Mouse (Mus musculus) kidney, embryonic 15.5 days (tissue): ENCODE data around the gene Gpr107. TPM values are rescaled to one million over a fixed set of nuclear protein-coding genes. Genes with fewer than 3 reads are reported as not detected.

ENCODE experiments used
- ATAC-seq: fragments of 200-750 bp; cut with Nextera tagmentation; replicated peaks from 2 replicates; pipeline ENCODE4 v1.8.0; 2017; ENCODE audit warnings: moderate TSS enrichment; ENCODE audit not compliant: low FRiP score
- H3K27ac ChIP-seq: fragments of 300-500 bp; sonication (generic); 2 replicates; pipeline ENCODE4 v1.5.1; 2015; ENCODE audit warnings: mild to moderate bottlenecking, inconsistent platforms
- H3K27me3 ChIP-seq: fragments of 300-500 bp; sonication (generic); 2 replicates; pipeline ENCODE4 v1.6.1; 2015; ENCODE audit warnings: inconsistent platforms
- H3K36me3 ChIP-seq: fragments of 300-500 bp; sonication (generic); 2 replicates; pipeline ENCODE4 v1.6.1; 2015; ENCODE audit warnings: inconsistent platforms
- H3K4me1 ChIP-seq: fragments of 300-500 bp; sonication (generic); 2 replicates; pipeline ENCODE4 v1.6.1; 2015; ENCODE audit warnings: inconsistent platforms
- H3K4me2 ChIP-seq: fragments of 300-500 bp; sonication (generic); 2 replicates; pipeline ENCODE4 v1.6.1; 2015; ENCODE audit warnings: moderate library complexity, mild to moderate bottlenecking, inconsistent platforms
- H3K4me3 ChIP-seq: fragments of 300-500 bp; sonication (generic); replicated peaks from 2 replicates; pipeline ENCODE4 v1.5.1; 2015; ENCODE audit warnings: mild to moderate bottlenecking, inconsistent platforms
- H3K9ac ChIP-seq: fragments of 300-500 bp; sonication (generic); 2 replicates; pipeline ENCODE4 v1.6.1; 2015; ENCODE audit warnings: mild to moderate bottlenecking, inconsistent platforms
- H3K9me3 ChIP-seq: fragments of 300-500 bp; sonication (generic); replicated peaks from 2 replicates; pipeline ENCODE4 v1.6.1; 2016; ENCODE audit warnings: inconsistent platforms
- WGBS: fragments of 180-500 bp; shearing (Covaris S2); methylation state at CpG from one replicate; pipeline ENCODE4 v1.1.7; 2015; ENCODE audit warnings: mixed read lengths; 5-methylcytosine and 5-hydroxymethylcytosine counted together
- polyA plus RNA-seq: library from polyadenylated mRNA; unstranded; fragments of >200 nt; fragmentation: Nextera tagmentation; extraction: Ambion mirVana; gene quantifications from 2 replicates; pipeline ENCODE4 v1.2.1, GENCODE M21; 2015

Gpr107 gene
- polyA plus RNA-seq, 1 experiment from 2014 or later: 37.0 TPM

DNA sequence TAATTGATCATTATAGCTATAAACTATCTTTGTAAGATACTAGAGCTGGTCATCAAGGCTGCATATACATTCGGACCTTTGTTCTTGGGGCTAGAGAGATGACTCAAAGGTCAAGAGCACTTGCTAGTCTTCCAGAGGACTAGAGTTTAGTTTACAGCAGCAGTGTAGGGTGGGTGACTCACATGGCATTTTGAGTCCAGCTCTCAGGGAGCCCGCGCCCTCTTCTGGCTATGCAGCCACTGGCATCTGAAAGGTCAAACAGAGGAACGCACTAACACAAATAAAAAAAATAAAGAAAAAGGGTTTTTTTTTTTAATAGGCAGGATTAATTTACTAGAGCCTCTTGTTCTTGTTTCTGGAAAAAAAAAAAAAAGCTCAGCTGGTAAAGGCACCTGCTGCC is 57.4 kb downstream of the Gpr107 start:
- H3K27me3 ChIP-seq: no peaks in the 10 kb centered on the region
- no peaks in the 10 kb centered on the region for H3K9me3 ChIP-seq
- H3K4me2 ChIP-seq: no peak overlapping the region
- 87% methylated on average over 4 of the region's 4 CpGs for WGBS
- peaks cover 64% of the 10 kb centered on the region for H3K36me3 ChIP-seq
- no peak overlapping the region for H3K27ac ChIP-seq
- H3K4me1 ChIP-seq: 0 out of 2 replicates have a peak, but pooled peaks cover 6% of the 10 kb centered on the region
- no peak overlapping the region for H3K4me3 ChIP-seq
- no peak for ATAC-seq
- no peak overlapping the region for H3K9ac ChIP-seq

DNA sequence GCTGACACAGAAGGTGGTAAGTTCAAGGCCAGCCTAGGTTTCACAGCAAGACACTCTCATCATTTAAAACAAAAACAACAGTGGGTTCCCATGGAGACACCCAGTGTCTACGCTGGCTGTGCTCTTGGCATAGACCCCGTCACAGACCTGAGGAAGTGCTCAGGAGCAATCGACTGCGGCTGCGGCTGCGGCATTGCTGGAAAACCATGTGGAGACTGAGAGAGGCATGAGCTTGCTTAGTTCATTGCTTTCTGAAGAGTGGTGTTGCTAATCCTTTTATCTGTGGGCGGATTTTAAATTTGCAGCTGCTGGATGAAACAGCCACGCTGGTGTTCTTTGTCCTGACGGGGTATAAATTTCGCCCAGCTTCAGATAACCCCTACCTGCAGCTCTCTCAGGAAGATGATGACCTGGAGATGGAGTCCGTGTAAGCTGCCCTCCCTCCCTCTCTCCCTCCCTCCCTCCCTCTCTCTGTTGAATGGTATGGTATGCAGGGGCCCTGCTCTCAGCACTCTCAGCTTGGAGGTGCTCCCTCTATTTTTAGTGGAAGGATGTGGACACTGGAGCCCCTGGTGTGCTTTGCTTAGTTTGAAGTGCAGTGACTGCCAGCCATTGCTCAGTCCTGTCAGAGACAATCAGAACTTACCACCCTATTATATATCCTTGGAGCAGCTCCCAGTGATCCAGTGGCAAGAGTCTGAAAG is 58.2 kb downstream of the Gpr107 start:
- ATAC-seq: no peak
- H3K9ac ChIP-seq: no peak overlapping the region
- WGBS: 77% methylated on average over 11 of the region's 11 CpGs
- H3K27me3 ChIP-seq: no peaks in the 10 kb centered on the region
- no peak overlapping the region for H3K4me3 ChIP-seq
- no peak overlapping the region for H3K4me2 ChIP-seq
- H3K4me1 ChIP-seq: 0 out of 2 replicates have a peak, but pooled peaks cover 6% of the 10 kb centered on the region
- no peaks in the 10 kb centered on the region for H3K9me3 ChIP-seq
- H3K27ac ChIP-seq: no peak overlapping the region
- peaks cover 72% of the 10 kb centered on the region for H3K36me3 ChIP-seq

DNA sequence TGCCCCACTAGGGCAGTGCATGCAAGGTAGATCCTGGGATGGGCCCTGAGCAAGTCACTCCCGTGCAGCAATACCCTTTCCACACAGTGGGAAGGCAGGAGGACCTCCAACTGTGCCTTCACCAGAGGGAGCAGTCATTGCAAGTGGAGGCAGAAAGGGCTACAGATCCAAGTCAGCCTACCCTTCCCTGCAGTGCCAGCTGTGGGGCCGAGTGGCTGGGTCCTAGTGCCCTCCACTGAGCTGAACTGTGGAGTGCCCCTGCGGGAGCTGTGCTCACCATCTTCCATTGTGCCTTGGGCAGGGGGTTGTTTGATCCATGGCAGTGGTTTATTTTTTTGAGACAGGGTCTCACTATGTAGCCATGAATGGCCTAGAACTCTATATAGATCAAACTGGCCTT is 59.1 kb downstream of the Gpr107 start:
- H3K4me1 ChIP-seq: 0 out of 2 replicates have a peak, but pooled peaks cover 4% of the 10 kb centered on the region
- no peaks in the 10 kb centered on the region for H3K27me3 ChIP-seq
- H3K4me2 ChIP-seq: no peak overlapping the region
- 67% methylated on average over 3 of the region's 3 CpGs for WGBS
- H3K36me3 ChIP-seq: peaks cover 77% of the 10 kb centered on the region
- no peak overlapping the region for H3K9ac ChIP-seq
- no peak overlapping the region for H3K4me3 ChIP-seq
- no peak for ATAC-seq
- H3K27ac ChIP-seq: no peak overlapping the region
- H3K9me3 ChIP-seq: no peaks in the 10 kb centered on the region

GRCm38 (mm10) chr2:31214211-31214796 is 62.2 kb downstream of the Gpr107 start:
- H3K4me2 ChIP-seq: no peak overlapping the region
- H3K4me1 ChIP-seq: 0 out of 2 replicates have a peak, but pooled peaks cover 2% of the 10 kb centered on the region
- no peak for ATAC-seq
- no peak overlapping the region for H3K27ac ChIP-seq
- no peaks in the 10 kb centered on the region for H3K27me3 ChIP-seq
- H3K9ac ChIP-seq: no peak overlapping the region
- H3K4me3 ChIP-seq: no peak overlapping the region
- no peaks in the 10 kb centered on the region for H3K9me3 ChIP-seq
- H3K36me3 ChIP-seq: peaks cover 62% of the 10 kb centered on the region
- 86% methylated on average over 16 of the region's 16 CpGs for WGBS

GRCm38 (mm10) chr2:31218611-31219010 is 66.5 kb downstream of the Gpr107 start:
- Histone ChIP-seq H3K4me3 (no peak overlapping the region), H3K27me3 (no peaks in the 10 kb centered on the region), H3K27ac (no peak overlapping the region), H3K9ac (no peak overlapping the region), H3K36me3 (peaks cover 24% of the 10 kb centered on the region), H3K4me1 (0 out of 2 replicates have a peak, but pooled peaks cover 2% of the 10 kb centered on the region), H3K4me2 (no peak overlapping the region), H3K9me3 (no peaks in the 10 kb centered on the region)
- WGBS: 79% methylated on average over 3 of the region's 3 CpGs
- no peak for ATAC-seq

GRCm38 (mm10) chr2:31219470-31219869 is 67.4 kb downstream of the Gpr107 start:
- Histone ChIP-seq H3K4me2 (no peak overlapping the region), H3K27ac (no peak overlapping the region), H3K27me3 (no peaks in the 10 kb centered on the region), H3K9me3 (no peaks in the 10 kb centered on the region), H3K4me3 (no peak overlapping the region), H3K9ac (no peak overlapping the region), H3K36me3 (peaks cover 19% of the 10 kb centered on the region), H3K4me1 (no peaks in the 10 kb centered on the region)
- 85% methylated on average over 6 of the region's 6 CpGs for WGBS
- ATAC-seq: no peak

DNA sequence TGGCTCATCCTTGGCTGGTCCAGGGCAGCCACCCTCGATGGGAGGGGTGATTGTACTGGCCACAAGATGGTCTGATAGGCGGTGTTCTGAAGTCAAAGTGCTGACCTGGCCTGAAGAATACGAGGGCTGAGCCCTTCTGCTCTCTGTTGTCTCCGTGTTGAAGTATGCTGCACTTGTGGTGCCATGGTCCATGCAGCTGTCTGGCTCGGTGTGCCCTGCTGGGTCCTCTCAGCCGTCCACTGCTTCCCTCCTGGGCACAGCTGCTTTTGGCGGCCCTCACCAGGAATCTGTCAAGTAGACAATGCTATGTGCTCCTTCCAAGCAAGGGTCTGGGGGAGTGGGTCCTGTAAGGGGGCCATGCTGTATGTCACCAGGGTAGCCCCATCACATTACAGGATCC is 68.7 kb downstream of the Gpr107 start:
- WGBS: 65% methylated on average over 7 of the region's 7 CpGs
- ATAC-seq: no peak
- no peak overlapping the region for H3K9ac ChIP-seq

GRCm38 (mm10) chr2:31221582-31221981 is 69.5 kb downstream of the Gpr107 start:
- WGBS: 73% methylated on average over 5 of the region's 5 CpGs
- Histone ChIP-seq H3K27me3 (no peaks in the 10 kb centered on the region), H3K4me2 (no peak overlapping the region), H3K9ac (no peak overlapping the region), H3K9me3 (peaks cover 3% of the 10 kb centered on the region), H3K36me3 (peaks cover 6% of the 10 kb centered on the region; the same call in 1 of the 2 replicates), H3K27ac (no peak overlapping the region), H3K4me1 (no peaks in the 10 kb centered on the region), H3K4me3 (no peak overlapping the region)
- no peak for ATAC-seq

More for the DNA sequence above, 68.7 kb downstream of the Gpr107 start:
- Histone ChIP-seq H3K27me3 (no peaks in the 10 kb centered on the region), H3K9me3 (no peaks in the 10 kb centered on the region), H3K36me3 (peaks cover 6% of the 10 kb centered on the region; the same call in 1 of the 2 replicates), H3K4me3 (no peak overlapping the region), H3K4me1 (no peaks in the 10 kb centered on the region), H3K27ac (no peak overlapping the region), H3K4me2 (no peak overlapping the region)

- H3K4me1 ChIP-seq: no peaks in the 10 kb centered on the region
- peaks cover 7% of the 10 kb centered on the region for H3K9me3 ChIP-seq
- H3K36me3 ChIP-seq: no peaks in the 10 kb centered on the region
- H3K27me3 ChIP-seq: no peaks in the 10 kb centered on the region
- H3K27ac ChIP-seq: no peak overlapping the region
- ATAC-seq: no peak
- WGBS: 61% methylated on average over 1 of the region's 1 CpGs
- H3K9ac ChIP-seq: no peak overlapping the region
- no peak overlapping the region for H3K4me2 ChIP-seq
- no peak overlapping the region for H3K4me3 ChIP-seq
These were observed 76.7 kb downstream of the Gpr107 start for GRCm38 (mm10) chr2:31228768-31229311.

GRCm38 (mm10) chr2:31239203-31239696 is 87.1 kb downstream of the Gpr107 start:
- H3K4me3 ChIP-seq: peak overlapping the region; percentile 21
- ATAC-seq: no peak
- 36% methylated on average over 23 of the region's 23 CpGs for WGBS

GRCm38 (mm10) chr2:31239833-31240232 is 87.7 kb downstream of the Gpr107 start:
- H3K27ac ChIP-seq: peak overlapping the region; percentile 10; the same call in 1 of the 2 replicates
- H3K4me3 ChIP-seq: peak overlapping the region; percentile 21; the same call in 1 of the 2 replicates
- peak overlapping the region; percentile 48 for H3K4me2 ChIP-seq
- no peaks in the 10 kb centered on the region for H3K27me3 ChIP-seq
- no peak overlapping the region for H3K9ac ChIP-seq
- H3K36me3 ChIP-seq: no peaks in the 10 kb centered on the region
- H3K9me3 ChIP-seq: no peaks in the 10 kb centered on the region
- WGBS: 80% methylated on average over 6 of the region's 6 CpGs
- H3K4me1 ChIP-seq: peaks cover 37% of the 10 kb centered on the region
- ATAC-seq: no peak

More at GRCm38 (mm10) chr2:31239203-31239696, 87.1 kb downstream of the Gpr107 start:
- Histone ChIP-seq H3K27me3 (no peaks in the 10 kb centered on the region), H3K27ac (peak overlapping the region; percentile 10; the same call in 1 of the 2 replicates), H3K9ac (no peak overlapping the region), H3K4me1 (peaks cover 31% of the 10 kb centered on the region), H3K4me2 (peak overlapping the region; percentile 48), H3K36me3 (no peaks in the 10 kb centered on the region), H3K9me3 (no peaks in the 10 kb centered on the region)

- no peaks in the 10 kb centered on the region for H3K9me3 ChIP-seq
- H3K4me1 ChIP-seq: peaks cover 50% of the 10 kb centered on the region
- no peaks in the 10 kb centered on the region for H3K27me3 ChIP-seq
- no peak overlapping the region for H3K4me2 ChIP-seq
- H3K36me3 ChIP-seq: no peaks in the 10 kb centered on the region
- H3K9ac ChIP-seq: no peak overlapping the region
- no peak for ATAC-seq
- no peak overlapping the region for H3K4me3 ChIP-seq
- WGBS: 13% methylated on average over 7 of the region's 7 CpGs
- no peak overlapping the region for H3K27ac ChIP-seq
These were observed 89.5 kb downstream of the Gpr107 start for GRCm38 (mm10) chr2:31241639-31242038.
